Mouse (Mus musculus) heart, adult 2 months (tissue): ENCODE data around the gene Mapk10. TPM values are rescaled to one million over a fixed set of nuclear protein-coding genes. Genes with fewer than 3 reads are reported as not detected.
"Not testable (repeated sequence)": the region's sequence is repeated elsewhere in the genome, so short reads cannot be mapped to it uniquely, and the experiment has no call there.

Source experiments
- DNase-seq, 2 experiments: peaks; one replicate each; pipeline ENCODE4 v3.0.0; 2021
- H3K27ac ChIP-seq: fragments of 200-600 bp; 2 replicates; pipeline ENCODE4 v1.8.1; 2022
- H3K27me3 ChIP-seq: fragments of 200-500 bp; 2 replicates; pipeline ENCODE4 v1.6.1; 2012; ENCODE audit warnings: mild to moderate bottlenecking, low read length, inconsistent platforms, mixed read lengths; ENCODE audit not compliant: control insufficient read depth, insufficient read depth
- H3K36me3 ChIP-seq: fragments of 200-500 bp; 2 replicates; pipeline ENCODE4 v1.6.1; 2012; ENCODE audit warnings: low read length, inconsistent platforms; ENCODE audit not compliant: control insufficient read depth, insufficient read depth
- H3K4me1 ChIP-seq: fragments of 200-500 bp; 2 replicates; pipeline ENCODE4 v1.6.1; 2011; ENCODE audit warnings: low read length; ENCODE audit not compliant: control insufficient read depth, insufficient read depth
- H3K4me3 ChIP-seq: fragments of 200-600 bp; 2 replicates; pipeline ENCODE4 v1.8.1; 2022
- H3K79me2 ChIP-seq: fragments of 200-500 bp; replicated peaks from 2 replicates; pipeline ENCODE4 v1.6.1; 2012; ENCODE audit warnings: mild to moderate bottlenecking, inconsistent platforms, low read length, moderate library complexity, mixed read lengths; ENCODE audit not compliant: control insufficient read depth, insufficient read depth
- H3K9ac ChIP-seq: fragments of 200-500 bp; 2 replicates; pipeline ENCODE4 v1.6.1; 2012; ENCODE audit warnings: low read depth, mild to moderate bottlenecking, control low read depth, inconsistent platforms, low read length, mixed read lengths
- CTCF ChIP-seq: fragments of 200-600 bp; IDR thresholded peaks from 2 replicates; pipeline ENCODE4 v1.8.1; 2022; ENCODE audit warnings: antibody characterized with exemption, mild to moderate bottlenecking, moderate library complexity
- EP300 ChIP-seq: fragments of 200-500 bp; IDR thresholded peaks from 2 replicates; pipeline ENCODE4 v1.6.1; 2011; ENCODE audit warnings: low read depth, low read length, control low read depth; ENCODE audit not compliant: insufficient read depth
- POLR2A ChIP-seq: fragments of 200-500 bp; IDR thresholded peaks from 2 replicates; pipeline ENCODE4 v1.6.1; 2011; ENCODE audit warnings: mild to moderate bottlenecking, low read depth, low read length, control low read depth; ENCODE audit not compliant: insufficient read depth
- WGBS: fragments of 180-500 bp; shearing (Covaris S2); methylation state at CpG from one replicate; pipeline ENCODE4 v1.1.7; 2018; 5-methylcytosine and 5-hydroxymethylcytosine counted together
- intact Hi-C: fragments of 180-260 bp; cut with DNase I; formaldehyde crosslinking; loops from one replicate; pipeline ENCODE4 v1.15.1; 2025
- polyA plus RNA-seq: library from polyadenylated mRNA; depleted of rRNA; stranded (reverse); fragments of >200 nt; gene quantifications from 2 replicates; pipeline ENCODE4 v1.2.3, GENCODE M21; 2012; rRNA removed
- total RNA-seq, 2 experiments: library from RNA; stranded (reverse); gene quantifications; 2 replicates each; pipeline ENCODE4 v1.2.3; 2021

Mapk10 gene
- total and polyA plus RNA-seq, 3 experiments = 5.8 to 32.0 (median 25.7) TPM

DNA sequence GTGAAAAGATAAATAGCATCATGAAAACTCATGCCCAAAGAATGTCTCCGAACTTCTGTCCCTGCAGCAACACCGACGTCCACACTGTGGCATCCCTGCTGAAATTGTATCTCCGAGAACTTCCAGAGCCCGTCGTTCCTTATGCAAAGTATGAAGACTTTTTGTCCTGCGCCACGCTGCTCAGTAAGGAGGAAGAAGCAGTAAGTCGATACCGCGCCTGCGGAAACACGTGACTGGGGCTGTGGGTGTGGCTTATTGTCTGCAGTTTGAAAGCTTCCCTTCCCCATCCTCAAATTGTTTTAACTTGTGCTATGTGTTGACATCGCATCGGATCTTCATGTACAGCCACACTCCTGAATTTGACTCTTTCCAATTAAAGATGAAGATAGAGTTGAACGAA, 335.5 kb downstream of the Mapk10 start:
- DNase-seq = no peak
- intact Hi-C loops = loop anchor here (5.0 to 10.0 kb wide), 2 partner anchors 43 to 671 kb away; no protein-coding TSS in a partner anchor
- Histone ChIP-seq H3K4me3 (no peak overlapping the region), H3K27me3 (no peaks in the 10 kb centered on the region), H3K9ac (no peak overlapping the region), H3K4me1 (no peaks in the 10 kb centered on the region), H3K79me2 (no peaks in the 10 kb centered on the region), H3K36me3 (no peaks in the 10 kb centered on the region), H3K27ac (no peak overlapping the region)
- no peak for TF ChIP-seq CTCF
- TF ChIP-seq EP300 = no peak
- TF ChIP-seq POLR2A = no peak
- 62% methylated on average over 16 of the region's 16 CpGs for WGBS

DNA sequence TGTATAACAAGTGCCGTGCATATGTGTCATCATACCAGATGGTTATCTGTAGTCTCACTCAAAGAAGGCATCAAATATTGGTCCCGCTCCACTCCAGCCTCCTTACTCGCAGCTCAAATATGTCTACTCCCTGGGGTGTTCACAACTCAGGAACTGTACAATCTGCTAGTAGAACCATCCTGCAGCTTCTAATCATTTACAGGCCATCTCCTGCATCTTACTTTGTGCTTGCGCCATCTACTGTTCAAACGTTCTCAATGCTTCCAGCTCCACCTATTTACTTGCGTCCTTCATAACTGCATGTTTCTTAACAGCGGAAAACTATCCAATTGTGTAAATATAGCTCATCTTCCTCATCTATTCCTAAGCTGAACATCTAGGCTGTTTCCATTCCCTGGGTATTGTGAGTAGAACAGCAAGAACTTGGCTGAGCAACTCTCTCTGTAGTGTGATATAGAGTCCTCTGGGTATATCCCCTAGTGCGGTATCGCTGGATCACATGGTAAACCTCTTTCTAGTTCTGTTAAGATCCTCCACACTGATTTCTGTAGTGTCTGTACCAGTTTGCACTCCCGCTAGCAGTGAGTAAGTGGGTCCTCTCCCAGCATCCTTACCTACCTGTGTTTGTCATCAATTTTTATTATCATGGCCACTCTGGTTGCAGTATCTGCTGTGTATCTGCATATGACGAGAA, 336.4 kb downstream of the Mapk10 start:
- H3K9ac ChIP-seq = no peak overlapping the region
- no peak overlapping the region for H3K27ac ChIP-seq
- no peaks in the 10 kb centered on the region for H3K36me3 ChIP-seq
- no peaks in the 10 kb centered on the region for H3K27me3 ChIP-seq
- 35% methylated on average over 11 of the region's 11 CpGs for WGBS
- no peaks in the 10 kb centered on the region for H3K4me1 ChIP-seq
- TF ChIP-seq EP300 = no peak
- peak; percentile 80 for TF ChIP-seq CTCF
- intact Hi-C loops = loop anchor here (5.0 to 10.0 kb wide), 4 partner anchors 42 to 670 kb away; no protein-coding TSS in a partner anchor
- peak in 1 of 2 experiments; percentile 23 for DNase-seq
- H3K79me2 ChIP-seq = no peaks in the 10 kb centered on the region
- H3K4me3 ChIP-seq = no peak overlapping the region

DNA sequence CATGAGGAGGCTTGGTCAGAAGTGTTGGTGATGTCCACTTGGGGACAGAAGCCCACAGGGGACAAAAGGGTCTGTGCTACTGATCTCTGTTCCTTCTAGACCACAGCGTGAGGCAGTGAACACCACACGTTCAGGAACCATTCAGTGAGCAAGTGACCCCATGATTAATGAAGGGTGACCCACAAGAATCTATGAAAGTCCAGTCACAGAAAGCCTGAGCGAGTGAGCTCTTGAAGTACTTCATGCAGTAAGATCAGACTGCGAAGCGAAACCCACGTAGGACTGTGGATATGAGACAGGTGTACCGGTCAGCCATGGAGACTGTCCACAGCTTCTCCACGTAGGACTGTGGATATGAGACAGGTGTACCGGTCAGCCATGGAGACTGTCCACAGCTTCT, 338.1 kb downstream of the Mapk10 start:
- not testable (repeated sequence) for H3K79me2 ChIP-seq, H3K4me1 ChIP-seq, H3K36me3 ChIP-seq, H3K27ac ChIP-seq, H3K27me3 ChIP-seq, DNase-seq, H3K9ac ChIP-seq, H3K4me3 ChIP-seq
- WGBS = 91% methylated on average over 9 of the region's 9 CpGs
- intact Hi-C loops = loop anchor here (5.0 to 10.0 kb wide), 3 partner anchors 106 to 668 kb away; no protein-coding TSS in a partner anchor

DNA sequence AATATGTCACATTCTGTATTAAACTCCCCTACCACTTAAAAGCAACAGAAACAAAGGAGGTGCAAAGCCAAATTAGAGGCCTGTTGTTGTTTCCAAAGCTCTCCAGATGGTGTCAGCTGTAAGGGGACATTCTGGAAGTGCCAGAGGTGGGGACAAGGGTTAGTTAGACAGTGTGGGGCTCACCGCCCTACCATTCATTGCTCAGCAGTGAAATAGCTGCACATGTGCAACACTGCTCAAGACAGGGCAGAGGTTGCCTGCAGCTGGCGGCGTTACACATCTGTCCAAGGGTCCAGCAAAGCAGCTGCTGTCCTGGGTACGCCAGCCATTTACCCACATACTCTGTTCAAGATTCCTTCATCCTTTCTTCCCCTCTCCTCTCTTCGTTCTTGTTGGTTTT, 342.9 kb downstream of the Mapk10 start:
- Histone ChIP-seq H3K4me1 (no peaks in the 10 kb centered on the region), H3K36me3 (no peaks in the 10 kb centered on the region), H3K4me3 (no peak overlapping the region), H3K9ac (no peak overlapping the region), H3K27ac (no peak overlapping the region), H3K27me3 (no peaks in the 10 kb centered on the region), H3K79me2 (no peaks in the 10 kb centered on the region)
- TF ChIP-seq POLR2A = no peak
- TF ChIP-seq EP300 = no peak
- no peak for TF ChIP-seq CTCF
- WGBS = 69% methylated on average over 5 of the region's 5 CpGs
- intact Hi-C loops = no loop called here
- DNase-seq = no peak

DNA sequence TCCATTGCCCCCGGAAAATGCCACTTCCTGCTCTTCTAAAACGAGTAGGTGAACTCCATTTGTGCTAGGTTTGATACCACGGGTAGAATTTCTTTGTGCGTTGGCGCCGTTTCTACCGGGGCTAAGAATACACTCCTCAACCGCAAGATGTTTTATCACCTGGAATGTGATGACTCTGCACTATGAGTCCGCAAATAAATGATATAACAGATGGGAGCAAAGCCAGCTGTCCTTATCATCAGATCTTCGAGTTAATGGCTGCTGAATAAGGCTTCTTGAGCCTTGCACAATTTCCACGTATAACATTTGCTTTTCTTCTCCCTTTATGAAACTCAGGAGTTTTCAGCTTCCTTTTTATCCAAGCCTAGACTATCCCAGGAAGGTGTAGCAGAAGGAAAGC, 351.4 kb downstream of the Mapk10 start:
- H3K9ac ChIP-seq = no peak overlapping the region
- H3K27ac ChIP-seq = no peak overlapping the region
- no peaks in the 10 kb centered on the region for H3K36me3 ChIP-seq
- DNase-seq = no peak
- intact Hi-C loops = no loop called here
- TF ChIP-seq EP300 = no peak
- H3K4me3 ChIP-seq = no peak overlapping the region
- H3K27me3 ChIP-seq = no peaks in the 10 kb centered on the region
- no peaks in the 10 kb centered on the region; the same call in 1 of the 2 replicates for H3K4me1 ChIP-seq
- H3K79me2 ChIP-seq = no peaks in the 10 kb centered on the region
- WGBS = 66% methylated on average over 11 of the region's 11 CpGs

DNA sequence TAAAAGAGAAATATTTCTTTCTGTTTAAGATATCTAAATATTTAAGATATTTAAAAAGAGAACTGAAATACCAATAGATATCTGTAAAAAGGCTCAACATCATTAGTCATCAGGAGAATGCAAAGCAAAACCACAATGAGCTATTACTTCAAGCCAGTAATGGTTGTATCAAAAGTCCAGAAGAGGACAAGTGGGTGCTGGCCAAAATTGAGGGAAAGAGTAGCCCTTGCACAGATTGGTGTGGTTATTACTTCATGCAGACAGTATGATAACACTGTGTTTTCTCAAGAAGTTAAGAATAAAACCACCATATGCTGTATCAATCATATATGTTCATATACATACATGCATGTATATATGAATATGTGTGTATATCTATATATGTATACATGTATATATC, 353.1 kb downstream of the Mapk10 start:
- DNase-seq = no peak
- TF ChIP-seq EP300 = no peak
- TF ChIP-seq CTCF = no peak
- no peak for TF ChIP-seq POLR2A
- intact Hi-C loops = no loop called here

More for the DNA sequence above, 353.1 kb downstream of the Mapk10 start:
- no peaks in the 10 kb centered on the region; the same call in 1 of the 2 replicates for H3K4me1 ChIP-seq
- H3K79me2 ChIP-seq = no peaks in the 10 kb centered on the region
- no peaks in the 10 kb centered on the region for H3K36me3 ChIP-seq
- H3K4me3 ChIP-seq = no peak overlapping the region
- H3K27ac ChIP-seq = no peak overlapping the region
- no peaks in the 10 kb centered on the region for H3K27me3 ChIP-seq
- no peak overlapping the region for H3K9ac ChIP-seq

Other genes starting within 250 kb of the Mapk10 start
- gene Ptpn13, start 213.9 kb upstream of the Mapk10 start, total RNA-seq = 1 to 10 TPM; 5.3 to 5.8 TPM
- 2.1 and 3.6 TPM in 2 replicates for gene Ptpn13, start 213.9 kb upstream of the Mapk10 start, polyA plus RNA-seq